Mouse (Mus musculus) lung, postnatal 0 days (tissue): ENCODE measurements at regions not wholly inside any gene's neighbourhood (a gene's known extent, or its start where the extent isn't known, plus 50 kb on each side); places are given as distances from the start of the nearest gene placed in this dataset.

ENCODE experiments used
- CTCF ChIP-seq: IDR thresholded peaks from 2 replicates; pipeline ENCODE4 v1.5.1; 2016; ENCODE audit warnings: antibody characterized with exemption, mild to moderate bottlenecking
- EP300 ChIP-seq: IDR thresholded peaks from 2 replicates; pipeline ENCODE4 v1.6.1; 2016; ENCODE audit warnings: antibody characterized with exemption, mild to moderate bottlenecking, control low read depth

- TF ChIP-seq CTCF (no peak), EP300 (no peak)
Measured at GRCm38 (mm10) chr2:166230617-166231016, 75.2 kb upstream of the Sulf2 start.
